Mouse (Mus musculus) kidney, postnatal 25 days (tissue): ENCODE data around the gene Scn2b.

Source experiments
- DNase-seq, 2 experiments: peaks; one replicate each; pipeline ENCODE4 v3.0.0; 2021; ENCODE audit warnings: mixed read lengths in 2 of 2

Gene Scn2b

DNA sequence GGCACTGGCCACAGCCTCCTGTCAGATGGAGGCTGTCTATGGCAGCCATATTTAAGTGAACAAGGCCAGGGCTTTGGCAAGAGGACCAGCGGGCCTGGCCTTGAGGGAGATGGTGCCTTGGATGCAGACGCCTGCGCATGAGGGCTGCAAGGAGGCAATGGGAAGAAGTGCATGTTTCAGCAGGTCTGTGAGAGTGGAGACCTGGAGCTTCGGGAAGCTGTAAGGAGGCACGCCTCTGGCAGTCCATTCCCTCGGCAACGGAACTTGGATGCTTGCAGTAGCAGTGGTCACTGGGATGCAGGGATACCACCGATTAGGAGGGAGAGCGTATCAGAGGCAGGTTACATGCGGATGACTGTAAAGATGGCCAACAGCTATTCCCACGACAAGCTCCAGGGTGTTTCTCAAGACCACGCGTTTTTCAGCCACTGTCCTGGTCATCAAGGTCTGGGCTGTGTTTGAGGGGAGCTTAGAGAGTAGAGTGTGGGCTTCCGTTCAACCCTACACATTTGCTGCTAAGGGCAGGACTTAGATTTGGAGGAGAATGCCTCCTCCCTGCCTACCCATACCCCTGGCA, 2.5 kb downstream of the Scn2b start:
- no peak for DNase-seq

DNA sequence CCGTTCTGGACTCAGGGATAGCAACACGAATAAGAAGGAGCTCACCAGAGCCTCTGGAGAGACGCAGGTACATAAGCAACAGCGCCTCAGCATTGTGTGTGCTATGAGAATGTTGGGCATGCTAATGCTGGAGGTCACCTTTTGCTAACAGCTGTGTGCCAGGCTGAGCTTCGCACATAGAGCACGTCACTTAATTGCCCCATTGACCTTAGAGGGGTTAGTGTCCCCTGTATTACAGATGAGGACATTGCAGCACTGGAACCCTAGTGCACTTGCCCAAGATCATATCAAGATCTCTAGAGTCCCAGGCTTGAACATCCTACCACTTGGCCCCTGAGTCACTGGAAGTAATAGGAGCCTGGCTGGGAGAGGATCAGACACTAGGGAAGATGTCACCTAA, 3.0 kb downstream of the Scn2b start:
- no peak for DNase-seq

DNA sequence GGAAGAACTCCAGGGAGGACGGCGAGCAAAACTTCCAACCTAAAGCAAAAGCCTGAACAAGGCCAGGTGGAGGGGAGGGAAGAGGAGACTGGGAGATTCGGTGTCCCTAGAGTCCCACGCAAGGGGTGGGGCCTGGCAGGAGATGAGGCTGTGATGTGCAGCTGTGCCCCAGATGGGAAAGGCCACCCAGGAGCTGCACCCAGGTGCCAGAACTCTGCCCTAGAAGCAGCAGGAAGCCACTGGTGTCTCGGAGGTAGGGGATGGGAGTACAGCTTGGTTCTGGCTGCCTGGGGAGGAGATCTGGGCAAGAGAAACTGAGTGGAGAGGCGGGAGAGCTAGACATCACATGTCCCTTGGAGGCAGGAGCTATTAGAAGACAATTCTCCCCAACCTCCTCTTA, 3.4 kb downstream of the Scn2b start:
- DNase-seq: no peak

DNA sequence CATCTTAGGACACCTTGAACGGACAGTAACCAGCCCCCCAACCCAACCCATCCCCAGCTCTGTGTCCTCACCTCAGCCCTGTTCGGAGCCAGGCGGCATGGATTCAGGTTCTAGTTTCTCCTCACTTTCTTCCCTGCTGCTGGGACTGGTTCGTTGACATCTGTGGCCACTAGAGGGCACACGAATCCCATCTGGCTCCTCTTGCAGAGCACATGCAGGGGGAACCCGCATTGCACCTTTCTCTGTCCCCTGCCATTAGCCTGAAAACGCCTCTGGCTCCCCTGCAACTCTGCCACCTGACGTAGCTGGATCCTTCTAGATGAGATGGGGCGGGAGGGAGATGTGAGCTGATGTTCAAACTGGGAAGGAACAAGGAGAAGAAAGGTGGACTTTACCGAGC, 4.2 kb downstream of the Scn2b start:
- DNase-seq: peak; percentile 83 to 85

DNA sequence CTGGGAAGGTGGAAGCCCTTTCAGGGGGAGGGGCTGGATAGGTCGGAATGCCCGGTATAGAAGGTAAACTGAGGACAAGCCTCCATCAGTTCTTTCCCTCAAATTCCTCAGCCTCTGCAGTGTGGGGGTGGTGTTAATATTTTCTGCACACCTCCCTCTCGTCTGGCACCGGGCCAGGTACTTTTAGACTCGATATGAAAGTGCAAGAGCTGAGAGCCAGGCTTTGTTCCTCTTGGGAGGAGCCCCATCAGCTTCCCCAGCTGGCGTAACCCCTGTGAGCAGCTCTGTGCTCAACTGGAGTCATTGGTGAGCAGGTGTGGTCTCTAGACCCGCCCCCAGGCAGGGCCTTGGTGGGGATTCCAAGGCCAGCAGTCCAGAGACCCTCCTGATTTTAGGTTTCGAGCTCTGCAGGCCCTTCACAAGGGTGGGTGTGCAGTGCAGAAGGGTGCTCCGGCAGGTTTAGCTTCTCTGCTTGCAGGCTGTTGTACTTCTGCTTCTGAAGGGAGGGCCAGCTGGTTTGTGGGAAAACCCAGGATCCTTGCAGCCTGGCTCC, 4.7 kb downstream of the Scn2b start:
- DNase-seq: peak; percentile 53

DNA sequence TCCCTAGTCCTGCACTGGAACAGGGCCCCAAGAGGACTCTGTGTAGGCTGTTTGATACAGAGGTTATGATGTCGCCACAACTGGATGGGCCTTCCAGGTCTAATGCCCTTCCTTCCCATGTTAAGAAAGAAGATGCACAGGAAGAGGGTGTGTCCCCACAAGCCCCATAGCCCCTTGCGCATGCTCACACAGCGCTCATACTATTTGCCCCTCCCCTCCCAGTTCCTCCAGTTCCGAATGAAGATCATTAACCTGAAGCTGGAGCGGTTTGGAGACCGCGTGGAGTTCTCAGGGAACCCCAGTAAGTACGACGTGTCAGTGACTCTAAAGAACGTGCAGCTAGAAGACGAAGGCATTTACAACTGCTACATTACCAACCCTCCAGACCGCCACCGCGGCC, 7.6 kb downstream of the Scn2b start:
- DNase-seq: no peak

DNA sequence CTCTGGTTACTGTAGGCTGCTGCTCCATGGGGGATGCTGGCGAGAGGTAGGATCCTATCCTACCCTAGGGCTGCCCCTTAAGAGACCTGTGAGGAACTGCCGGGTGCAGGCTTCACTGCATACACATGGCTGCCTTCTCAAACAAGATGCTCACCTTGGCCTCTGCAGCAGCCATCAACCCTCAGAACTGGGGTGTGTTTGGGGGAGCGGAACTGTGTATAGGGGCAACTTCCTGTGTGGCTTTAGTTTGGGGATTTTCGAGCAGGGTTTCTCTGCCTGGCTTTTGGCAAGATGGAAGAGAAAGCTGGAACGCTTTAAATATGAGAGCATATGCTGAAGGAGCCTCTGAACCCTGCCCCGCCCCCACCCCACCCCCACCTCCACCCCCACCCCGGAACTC, 9.4 kb downstream of the Scn2b start:
- DNase-seq: no peak

DNA sequence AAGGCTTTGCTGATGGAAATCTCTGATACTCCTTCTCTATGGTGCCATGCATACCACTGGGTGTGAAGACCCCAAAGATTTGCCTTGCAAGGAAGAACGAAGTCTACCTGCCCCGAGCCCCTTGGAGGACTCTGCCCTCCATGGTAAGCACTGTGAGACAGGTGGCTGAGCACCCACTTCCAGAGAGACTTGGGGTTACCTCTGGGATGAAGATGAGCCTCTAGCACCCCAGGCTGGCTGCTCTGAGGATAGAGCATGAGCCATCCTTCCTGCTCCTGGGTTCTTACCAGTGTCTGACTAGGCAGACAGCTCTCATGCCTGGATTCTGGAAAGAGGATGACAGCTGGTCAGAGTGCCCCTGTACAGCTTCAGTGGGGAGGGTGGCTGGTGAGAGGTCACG, 12.5 kb downstream of the Scn2b start:
- DNase-seq: no peak

DNA sequence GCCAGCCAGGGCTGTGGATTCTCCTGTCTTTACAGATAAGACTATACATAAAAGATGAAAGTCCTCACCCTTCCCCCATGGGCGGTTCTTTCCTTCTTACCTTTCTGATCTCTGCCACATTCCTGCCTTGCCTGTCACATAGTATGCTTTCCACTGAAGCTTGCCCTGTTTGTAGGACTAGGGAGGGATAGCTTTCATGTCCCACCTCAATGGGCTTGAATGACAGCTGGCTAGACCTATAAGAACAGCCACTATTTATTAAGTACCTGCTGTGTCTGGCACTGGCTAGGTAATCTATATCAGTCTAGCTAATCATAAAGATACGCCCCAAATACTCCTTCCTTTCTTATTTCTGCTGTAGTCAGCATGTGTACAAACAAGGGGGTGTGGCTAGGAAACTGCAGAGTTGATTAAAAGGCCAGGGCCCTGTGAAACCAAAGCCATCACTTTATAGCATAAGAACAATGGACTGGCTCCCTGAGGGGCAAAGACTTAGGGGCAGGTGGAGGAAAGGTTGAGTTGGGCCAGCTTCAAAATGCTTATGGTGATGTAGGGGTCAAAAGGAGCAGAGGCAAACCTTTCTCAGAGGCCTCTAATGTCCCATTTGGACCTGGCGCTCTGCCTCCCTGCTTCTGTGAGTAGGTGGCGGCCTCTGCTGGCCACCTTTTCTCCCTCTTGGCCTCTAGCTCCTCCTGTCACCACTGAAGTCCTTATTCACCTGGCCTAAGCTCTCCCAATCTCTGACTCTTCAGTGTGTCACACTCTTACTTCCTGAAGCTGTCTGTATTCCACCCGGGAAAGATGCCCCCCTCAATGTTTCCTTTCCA, 16.1 kb downstream of the Scn2b start:
- DNase-seq: peak; percentile 79 to 82

DNA sequence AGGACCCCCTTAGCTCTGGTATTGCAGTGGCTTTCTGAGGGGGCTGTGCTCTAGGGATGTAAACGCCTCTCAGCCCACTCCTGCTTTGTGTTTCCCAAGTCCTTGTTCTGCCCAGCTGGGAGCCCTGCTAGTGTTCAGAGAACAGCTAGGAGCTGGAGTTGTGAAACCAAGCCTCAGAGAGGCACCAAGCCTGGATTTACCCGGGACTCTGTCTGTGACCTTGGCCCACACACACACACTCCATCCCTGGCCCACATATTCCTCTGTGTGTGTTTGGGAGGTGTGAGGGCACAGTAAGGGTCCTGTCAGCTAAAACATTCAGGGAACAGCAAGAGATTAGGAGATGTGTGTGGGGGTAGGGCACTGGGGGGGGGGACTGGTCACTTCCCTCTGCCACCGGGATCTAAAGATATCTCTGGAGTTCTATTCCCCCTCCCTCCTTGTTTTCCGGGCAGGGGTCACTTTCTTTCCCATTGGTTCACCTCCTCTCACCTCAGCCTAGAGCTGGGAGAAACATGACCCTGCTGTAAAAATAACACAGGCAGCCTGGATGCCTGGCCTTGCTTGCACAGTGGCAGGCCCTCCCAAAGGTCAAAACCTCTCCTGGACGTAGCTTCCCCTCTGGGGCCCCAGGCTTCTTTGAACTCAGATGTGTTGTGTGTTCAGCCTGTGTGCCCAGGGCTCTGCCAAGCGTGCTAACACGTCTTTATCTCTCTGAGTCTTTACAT, 19.0 kb downstream of the Scn2b start:
- no peak for DNase-seq

DNA sequence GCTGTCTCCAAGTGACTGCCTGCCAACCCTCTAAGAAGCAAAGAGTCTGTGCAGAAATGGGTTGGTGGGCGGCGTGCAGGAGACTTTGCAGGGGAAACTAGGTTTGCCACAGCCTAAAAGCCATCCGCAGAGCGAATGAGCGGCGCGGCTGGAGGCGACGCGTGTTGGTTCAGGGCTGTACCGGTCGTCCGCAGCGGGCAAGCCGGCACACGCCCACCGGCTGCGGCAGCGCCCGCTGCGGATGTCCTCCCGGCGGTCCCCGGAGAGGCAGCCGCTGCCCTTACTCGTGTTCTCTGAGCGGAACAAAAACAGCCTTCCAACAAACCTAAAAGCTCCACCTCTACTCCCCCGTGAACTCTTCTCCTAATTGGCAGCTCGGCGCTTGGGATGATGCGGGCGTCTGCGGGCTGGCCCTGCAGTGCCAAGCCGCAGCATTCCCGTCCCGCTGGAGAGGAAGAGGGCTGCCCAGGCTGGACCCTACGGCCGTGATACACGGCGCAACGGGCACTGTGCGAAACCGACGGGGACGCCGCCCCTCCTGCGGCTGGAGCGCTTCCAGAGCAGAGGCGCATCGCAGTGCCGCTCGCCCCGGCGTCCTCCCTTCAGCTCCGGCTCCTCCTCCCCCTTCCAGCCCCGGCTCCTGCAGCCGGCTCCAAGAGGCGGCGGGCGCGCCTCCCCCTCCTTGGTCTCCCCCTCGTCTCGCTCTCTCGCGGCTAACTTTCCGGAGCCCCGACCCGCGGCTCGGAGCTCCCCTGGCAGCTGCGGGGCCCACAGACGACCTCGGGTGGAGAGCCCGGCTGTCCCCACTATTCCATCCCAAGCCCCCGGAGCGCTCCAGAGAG, 20.8 kb downstream of the Scn2b start, which contains the start of gene Scn4b:
Scn4b (plus strand) TSS at position 205 of the 842 bp plus-strand sequence.
- peak; percentile 53 to 75 for DNase-seq

DNA sequence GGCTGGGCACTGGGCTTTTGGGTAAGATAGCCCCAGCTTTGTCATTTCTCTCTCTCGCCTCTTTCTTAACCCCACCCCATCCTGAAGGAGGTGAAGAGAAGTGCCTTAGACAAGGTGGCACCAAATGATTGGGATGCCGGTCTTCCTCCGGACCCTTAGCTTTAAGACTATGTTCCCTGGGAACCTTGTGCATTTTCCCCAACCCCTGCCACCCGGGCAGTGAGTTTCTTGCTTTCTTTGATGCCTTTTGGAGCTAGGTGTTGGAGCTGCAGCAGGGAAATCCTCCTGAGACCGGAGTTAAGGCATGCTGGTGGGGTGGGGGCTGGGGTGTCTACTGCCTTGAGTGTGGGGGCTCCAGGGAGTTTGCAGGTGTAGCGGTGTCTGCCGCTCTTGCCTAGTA, 21.5 kb downstream of the Scn2b start:
- DNase-seq: no peak

DNA sequence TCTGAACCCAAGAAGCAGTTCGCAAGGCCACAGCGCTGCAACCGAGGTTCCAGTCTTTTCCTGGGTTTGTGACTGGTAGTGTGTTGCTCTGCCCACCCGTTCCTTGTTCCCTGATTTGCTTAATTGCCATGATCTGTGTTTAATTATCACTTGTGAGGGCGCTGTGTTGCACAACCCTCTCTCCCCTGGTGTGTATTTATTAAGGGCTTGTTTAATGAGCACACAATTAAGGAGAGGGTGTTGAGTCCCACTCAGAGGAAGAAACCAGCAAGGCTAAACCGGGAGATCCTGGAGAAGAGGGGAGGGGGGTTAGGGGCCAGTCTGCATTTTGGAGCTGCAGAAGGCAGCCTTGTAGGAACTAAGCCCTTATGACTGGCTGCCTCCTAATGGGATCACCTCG, 23.4 kb downstream of the Scn2b start:
- DNase-seq: no peak

DNA sequence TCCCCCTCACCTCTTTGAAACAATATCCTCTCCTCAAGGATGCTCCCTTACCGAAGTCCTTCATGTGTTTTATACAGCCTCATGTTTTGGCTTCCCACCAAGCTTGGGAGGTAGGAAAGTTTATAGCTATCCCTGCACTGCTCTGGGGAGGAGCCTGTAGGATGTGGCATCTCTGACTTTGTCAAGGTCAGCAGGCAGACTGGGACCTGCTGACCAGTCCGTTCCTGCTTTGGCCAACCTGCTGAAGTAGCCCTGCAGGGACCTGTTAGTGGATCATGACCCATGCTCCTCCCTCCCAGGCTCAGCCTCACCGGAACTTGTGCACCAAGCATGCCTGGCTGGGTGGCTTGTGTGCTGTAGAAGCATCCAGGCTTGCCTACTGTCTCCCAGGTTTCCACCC, 25.1 kb downstream of the Scn2b start:
- peak; percentile 57 to 91 for DNase-seq

DNA sequence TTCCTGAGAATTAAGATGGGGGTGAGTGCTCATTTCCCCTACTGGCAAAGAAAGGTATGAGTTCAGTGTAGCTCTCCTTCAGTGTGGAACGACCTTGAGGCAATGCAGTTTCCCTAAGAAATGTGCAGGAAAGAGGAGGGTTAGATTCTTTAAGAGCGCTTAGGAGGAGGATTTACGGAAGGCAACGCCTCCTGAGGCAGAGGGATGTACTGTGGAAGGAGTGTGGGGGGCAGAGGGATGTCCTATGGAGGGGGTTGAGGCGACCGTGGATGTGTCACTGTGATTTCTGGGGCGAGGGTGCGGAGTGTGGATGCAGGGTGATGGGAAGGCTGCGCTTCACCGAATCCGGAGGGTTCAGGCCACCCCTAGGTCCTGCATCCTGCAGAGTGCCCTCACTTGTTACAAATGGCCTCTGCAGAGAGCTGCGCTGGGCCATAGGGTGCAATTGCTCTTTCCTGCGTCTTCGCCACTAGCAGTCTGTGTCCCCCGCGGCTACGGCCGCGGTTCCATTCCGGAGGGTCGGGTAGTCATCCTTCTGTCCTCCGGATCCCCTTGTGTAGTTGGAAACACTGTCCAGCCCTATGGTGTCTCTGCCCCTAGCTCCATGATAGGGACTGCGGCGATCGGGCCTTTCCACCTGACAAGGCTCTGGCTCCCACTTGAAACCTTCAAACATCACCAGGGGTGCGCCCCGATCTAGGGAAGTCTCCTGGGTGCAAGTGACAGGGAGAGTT, 28.1 kb downstream of the Scn2b start:
- DNase-seq: no peak

DNA sequence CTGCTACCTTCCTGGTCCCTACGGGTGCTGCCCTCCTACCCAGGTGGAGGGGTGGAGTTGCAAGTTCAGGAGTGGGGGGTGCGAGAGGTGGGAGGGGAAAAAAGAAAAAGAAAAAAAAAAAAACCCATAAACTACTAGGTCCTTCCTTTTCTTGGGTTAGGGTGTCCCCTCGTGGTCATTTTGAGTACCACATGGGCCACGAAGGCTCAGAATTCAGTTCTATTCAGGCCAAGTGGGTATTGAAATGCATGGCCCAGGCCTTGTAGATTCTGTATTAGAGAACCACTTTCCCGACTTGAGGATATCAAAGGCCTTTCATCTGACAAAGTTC, 28.6 kb downstream of the Scn2b start:
- DNase-seq: peak; percentile 64 to 80

DNA sequence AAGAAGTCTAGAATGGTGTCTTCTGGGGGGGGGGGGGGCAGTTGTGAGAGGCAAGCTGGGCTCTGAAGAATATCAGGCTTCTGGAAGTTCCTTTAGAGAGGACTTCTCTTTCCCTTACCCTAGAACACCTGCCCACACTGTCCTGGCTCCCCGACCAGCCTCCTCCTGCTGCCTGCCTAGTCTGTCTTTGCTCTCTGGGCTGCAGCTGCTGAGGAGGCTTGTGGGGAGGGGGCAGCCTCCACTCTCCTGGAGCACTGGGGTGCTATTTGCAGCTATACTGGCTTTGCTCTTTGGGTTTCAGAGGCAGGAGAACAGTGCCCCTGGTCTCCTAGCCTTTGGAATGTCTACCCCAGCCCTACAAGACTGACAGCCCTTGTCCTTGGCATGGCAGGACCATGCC, 33.4 kb downstream of the Scn2b start:
- DNase-seq: no peak

DNA sequence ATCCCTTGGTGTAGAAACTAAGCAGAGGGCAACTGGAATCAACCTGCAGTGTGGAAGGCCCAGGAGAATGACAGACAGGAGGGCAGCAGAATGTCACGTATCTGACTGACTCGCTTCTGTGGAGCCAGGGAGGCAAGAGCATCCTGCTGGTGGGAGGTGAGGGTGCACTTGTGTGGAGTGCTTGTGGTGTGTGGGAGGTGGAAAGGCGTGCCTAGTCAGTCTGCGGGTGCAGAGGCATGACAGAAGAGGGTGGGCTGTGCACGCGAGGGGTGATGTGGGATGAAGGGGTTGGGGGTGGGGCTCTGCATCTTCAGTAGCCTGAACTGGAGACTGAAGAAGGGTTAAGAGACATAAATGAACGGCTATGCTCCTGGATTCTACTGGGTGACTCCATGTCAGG, 35.8 kb downstream of the Scn2b start:
- no peak for DNase-seq

DNA sequence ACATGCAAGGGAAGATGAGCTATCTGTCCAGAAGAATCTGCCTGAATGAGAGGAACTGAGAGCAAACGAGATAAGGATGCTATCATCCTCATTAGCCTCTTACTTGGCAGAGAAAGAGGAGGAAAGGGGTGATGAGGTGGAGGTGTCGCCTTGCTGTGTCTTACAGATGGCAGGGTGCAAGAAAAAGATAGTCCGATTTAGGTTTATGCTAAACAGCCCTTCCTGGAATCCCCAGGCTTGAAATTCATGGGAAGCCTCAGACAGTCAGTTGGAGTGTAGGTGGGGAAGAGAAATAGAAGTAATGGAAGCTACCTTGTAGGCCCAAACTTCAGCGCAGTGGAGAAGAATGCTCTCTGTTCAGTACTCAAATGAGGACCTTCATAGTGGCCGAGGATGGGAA, 50.3 kb downstream of the Scn2b start:
- DNase-seq: no peak

DNA sequence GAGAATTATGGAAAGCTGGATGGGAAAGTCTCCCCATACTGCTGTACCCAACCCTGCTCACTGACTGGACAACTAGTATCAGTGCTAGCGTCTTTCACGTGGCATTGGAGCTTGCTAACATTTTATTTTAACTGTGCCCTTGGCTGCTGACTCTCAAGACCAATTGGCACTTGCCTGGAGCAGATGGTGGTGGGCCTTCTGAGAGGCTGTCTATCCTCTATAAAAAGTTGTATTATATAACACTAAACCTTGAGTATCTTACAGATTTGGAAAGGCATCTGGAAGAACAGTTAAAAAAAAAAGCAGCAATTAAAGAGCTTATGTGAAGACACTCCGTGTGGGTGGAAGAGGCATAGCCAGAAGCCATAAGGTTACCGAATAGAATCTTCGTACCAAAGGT, 52.6 kb downstream of the Scn2b start:
- no peak for DNase-seq

DNA sequence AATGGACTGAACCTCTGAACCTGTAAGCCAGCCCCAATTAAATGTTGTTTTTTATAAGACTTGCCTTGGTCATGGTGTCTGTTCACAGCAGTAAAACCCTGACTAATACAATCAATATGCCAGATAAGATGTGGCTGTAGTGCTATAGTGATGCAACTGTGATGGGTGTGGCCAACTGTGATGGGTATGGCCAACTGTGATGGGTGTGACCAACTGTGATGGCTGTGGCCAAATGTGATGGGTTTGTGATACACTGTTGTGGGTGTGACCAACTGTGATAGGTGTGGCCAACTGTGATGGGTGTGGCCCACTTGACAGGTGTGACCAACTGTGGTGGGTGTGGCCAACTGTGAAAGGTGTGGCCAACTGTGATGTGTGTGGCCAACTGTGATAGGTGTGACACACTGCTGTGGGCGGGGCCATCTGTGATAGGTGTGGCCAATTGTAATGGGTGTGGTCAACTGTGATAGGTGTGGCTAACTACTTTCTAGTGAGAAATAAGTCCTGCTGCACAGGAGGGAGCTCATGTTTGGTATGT, 53.6 kb downstream of the Scn2b start:
- DNase-seq: no peak

DNA sequence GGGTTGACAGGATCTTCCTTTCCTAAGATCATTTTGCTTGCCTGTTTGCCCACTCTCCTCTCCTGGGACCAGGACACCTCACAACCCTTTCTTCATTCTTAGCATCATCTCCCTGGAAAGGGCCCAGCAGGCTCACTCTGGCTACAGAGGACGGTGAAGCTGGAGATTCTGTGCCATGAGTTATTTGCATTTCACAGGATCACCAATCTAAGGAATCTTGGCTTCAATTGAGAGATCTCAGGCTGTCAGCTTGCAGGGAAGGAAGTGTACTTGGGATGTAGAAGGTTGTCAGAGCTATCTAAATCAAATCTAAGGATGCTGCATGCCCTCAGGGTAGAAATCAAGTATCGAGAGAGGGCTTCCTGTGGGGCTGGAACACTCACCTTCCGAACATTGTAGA, 55.9 kb downstream of the Scn2b start:
- no peak for DNase-seq
